Mouse (Mus musculus) embryo, embryonic 10 days (tissue): Measurements from ENCODE around the gene Vps13c.

ENCODE experiments used
- DNase-seq: peaks from one replicate; pipeline ENCODE4 v3.0.0-alpha.2; 2015; ENCODE audit warnings: low spot score

Gene Vps13c

GRCm38 (mm10) chr9:67831359-67832045 lies 8.7 kb upstream of the Vps13c start:
- peak; percentile 37 for DNase-seq

- DNase-seq: peak; percentile 83
Observed at GRCm38 (mm10) chr9:67832046-67832605, 8.1 kb upstream of the Vps13c start, which contains the start of gene C2cd4a. Gene C2cd4a (minus strand): TSS chr9:67832330.

DNA sequence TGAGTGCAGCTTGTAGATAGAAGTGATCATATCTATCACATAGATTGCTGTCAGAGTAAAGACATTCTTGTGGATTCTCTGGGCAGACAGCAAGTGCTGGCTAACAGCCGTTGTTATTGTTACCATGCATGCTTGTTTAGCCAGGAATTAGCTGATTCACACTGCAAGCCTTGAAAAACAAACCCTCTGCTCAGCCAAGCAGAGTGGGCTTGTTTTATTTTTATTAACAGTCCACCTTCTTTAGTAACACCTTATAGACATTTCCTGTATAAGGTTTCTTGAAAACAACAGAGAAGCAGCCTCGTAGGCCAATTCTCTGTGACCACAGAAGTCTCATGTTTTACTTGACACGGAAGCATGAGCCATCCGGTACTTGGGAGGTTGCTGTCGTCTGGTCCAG lies 5.7 kb upstream of the Vps13c start:
- DNase-seq: no peak

DNA sequence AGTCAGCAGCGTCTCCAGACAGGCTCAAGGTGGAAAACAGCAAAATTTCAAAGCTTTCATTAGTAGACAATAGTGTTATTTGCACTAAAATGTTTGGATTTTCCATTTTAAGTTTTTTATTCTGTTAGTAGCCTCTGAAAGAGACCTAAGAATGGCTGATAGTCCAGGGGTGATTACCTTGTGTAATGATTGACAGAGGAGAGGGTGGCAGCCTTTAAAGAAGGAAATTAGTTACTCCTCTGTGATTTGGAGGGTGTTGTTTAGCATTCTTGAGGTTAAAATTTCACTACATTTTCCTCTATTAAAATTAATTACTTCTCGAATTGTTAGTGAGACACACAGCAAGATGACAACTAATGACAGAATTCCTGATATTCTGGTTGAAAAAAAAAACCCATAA lies 2.9 kb upstream of the Vps13c start:
- DNase-seq: no peak

- DNase-seq: no peak
Observed at GRCm38 (mm10) chr9:67842797-67843196, 2.6 kb downstream of the Vps13c start.

GRCm38 (mm10) chr9:67845012-67845411 lies 4.8 kb downstream of the Vps13c start:
- DNase-seq: no peak

DNA sequence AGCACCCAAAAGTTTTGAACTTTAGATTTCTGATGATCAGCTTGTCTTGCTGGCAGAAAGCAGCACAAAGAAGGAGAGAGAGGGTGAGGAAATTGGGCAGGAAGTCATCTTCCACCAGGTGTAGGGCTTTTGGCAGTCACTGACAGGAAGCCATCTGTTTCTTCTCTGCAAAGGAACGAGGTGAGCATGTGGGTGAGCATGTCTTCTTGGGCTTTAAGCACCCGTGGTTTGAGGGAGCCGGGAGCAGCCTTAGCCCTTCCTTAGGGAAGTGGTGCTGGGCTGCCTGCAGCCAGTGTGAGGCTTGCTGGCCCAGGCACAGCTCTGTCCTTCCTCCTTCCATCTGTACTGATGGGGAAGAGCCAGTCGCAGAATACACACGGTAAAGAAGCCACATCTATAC lies 5.5 kb downstream of the Vps13c start:
- no peak for DNase-seq

GRCm38 (mm10) chr9:67846089-67846488 lies 5.9 kb downstream of the Vps13c start:
- DNase-seq: no peak

GRCm38 (mm10) chr9:67847606-67848005 lies 7.4 kb downstream of the Vps13c start:
- DNase-seq: no peak

DNA sequence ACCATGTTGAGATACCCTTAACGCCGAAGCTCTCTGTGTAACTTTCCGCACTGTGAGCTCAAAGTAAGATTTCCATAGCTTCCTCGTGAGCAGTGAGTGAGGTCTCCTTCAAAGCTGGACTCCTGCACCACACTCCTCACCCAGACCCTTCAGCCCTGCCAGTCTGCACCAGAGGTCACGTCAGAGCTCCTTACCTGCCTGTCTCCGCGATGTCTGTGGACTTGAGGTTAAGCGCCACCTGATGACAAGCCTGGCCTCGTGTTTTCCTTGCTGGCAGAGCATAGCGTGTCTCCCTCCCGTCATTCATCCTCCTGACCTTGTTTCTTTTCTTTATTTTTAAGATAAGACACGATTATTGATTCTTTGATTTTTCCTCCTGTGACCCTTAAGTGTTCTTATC lies 9.2 kb downstream of the Vps13c start:
- DNase-seq: no peak

DNA sequence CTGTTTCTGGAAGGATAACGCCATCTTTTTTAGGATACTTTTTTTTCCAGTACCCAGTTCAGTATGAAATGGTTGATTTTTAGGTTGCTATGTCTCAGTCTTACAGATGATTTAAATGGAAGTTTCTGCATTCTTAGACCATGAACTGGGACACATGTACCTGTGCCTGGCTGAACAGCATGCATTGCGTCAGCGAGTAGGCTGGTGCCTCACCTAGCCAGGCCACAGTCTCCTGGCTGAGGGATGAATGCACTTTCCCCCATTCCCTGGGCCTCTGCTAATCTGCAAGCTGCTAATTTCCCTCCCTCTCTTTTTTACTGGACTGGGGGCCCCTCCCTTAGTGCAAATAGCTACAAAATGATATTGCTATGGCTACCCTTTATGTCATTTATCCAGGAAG lies 9.7 kb downstream of the Vps13c start:
- no peak for DNase-seq

- peak; percentile 34 for DNase-seq
Observed at GRCm38 (mm10) chr9:67851150-67851549, 11.0 kb downstream of the Vps13c start.

GRCm38 (mm10) chr9:67860273-67860672 lies 20.1 kb downstream of the Vps13c start:
- no peak for DNase-seq

DNA sequence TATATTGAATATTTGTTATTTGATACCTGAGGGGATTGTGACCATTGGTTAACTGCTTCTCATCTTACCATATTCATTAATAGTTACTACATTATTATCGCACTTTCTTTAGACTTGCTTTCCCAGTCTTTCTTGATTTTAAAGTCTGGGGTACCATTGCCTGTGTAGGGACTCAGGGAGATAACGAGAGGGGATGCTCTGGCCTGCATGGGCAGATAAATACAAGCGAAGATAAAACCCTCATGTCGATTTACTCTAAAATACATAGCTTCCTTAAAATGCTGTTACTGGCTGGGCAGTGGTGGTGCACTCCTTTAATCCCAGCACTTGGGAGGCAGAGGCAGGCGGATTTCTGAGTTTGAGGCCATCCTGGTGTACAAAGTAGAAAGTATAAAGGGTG lies 23.1 kb downstream of the Vps13c start:
- DNase-seq: no peak

- no peak for DNase-seq
Observed at GRCm38 (mm10) chr9:67864011-67864410, 23.8 kb downstream of the Vps13c start.

GRCm38 (mm10) chr9:67865411-67865810 lies 25.2 kb downstream of the Vps13c start:
- peak; percentile 54 for DNase-seq

GRCm38 (mm10) chr9:67867411-67867810 lies 27.2 kb downstream of the Vps13c start:
- no peak for DNase-seq

DNA sequence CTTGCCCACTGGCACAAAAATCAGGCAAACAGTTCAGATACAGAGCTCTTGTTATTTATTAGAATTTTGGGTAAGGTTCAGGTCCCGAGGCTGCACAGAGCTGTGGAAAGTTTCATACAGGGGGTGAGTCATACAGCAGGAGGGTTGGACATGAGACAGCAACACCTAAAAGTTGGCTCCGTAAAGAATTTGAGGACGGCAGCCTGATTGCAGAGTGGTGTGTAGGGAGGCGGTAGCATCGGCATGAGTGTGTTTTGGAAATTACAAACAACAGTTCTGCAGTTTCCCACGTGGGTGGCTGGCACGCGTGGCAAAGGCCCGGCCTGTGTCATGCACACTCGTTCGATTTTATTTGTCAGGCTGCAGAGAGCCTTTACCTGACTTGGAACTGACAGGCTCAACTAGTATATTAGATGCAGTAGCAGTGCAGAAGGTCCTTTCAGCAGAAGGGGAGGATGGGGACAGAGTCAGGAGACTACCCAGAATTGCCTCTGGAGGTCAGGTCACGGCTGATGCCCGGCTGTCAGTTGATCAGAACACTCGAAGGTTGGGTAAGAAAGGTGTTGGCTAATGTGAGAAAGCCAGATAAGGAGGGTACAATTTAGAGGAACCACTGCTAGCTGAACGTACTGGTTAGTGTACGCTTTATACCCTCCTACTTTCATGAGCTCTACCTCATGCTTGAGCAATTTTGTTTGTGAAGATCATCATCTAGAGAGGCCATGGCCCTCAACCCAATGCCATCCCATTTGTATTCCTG lies 29.7 kb downstream of the Vps13c start:
- DNase-seq: no peak

DNA sequence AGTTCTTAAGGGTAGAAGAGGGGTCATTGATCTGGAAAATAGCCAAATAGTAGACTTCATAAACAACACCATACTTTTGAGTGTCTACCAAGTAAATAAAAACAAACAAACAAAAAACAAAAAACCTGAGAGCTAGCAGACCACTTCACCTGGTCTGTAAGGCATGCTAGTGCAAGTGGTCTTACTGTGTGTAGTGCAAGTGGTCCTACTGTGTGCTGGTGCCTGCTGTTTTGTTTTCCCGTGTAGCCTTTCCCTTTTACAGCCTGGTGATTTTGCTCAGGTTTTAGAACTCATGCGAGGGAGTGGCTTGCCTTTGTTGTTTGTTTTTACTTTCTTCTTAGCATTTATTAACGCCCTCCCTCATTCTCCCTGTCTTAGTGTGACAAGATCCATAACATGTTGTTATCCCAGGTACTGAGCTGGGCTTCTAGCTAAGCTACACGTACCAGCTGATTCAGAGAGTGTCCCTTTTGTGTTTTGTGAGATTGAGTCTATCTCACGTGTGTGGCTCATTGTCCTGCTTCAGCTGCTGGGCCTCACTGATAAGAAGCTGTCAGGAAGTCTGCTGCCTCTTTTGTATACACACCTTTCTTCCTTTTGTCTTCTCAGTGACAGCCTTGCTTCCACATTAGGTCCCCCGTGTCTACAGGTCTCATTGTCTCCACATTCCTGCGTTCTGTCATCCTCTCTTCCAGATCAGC lies 34.5 kb downstream of the Vps13c start:
- DNase-seq: peak; percentile 23

GRCm38 (mm10) chr9:67875337-67875736 lies 35.1 kb downstream of the Vps13c start:
- peak; percentile 62 for DNase-seq

DNA sequence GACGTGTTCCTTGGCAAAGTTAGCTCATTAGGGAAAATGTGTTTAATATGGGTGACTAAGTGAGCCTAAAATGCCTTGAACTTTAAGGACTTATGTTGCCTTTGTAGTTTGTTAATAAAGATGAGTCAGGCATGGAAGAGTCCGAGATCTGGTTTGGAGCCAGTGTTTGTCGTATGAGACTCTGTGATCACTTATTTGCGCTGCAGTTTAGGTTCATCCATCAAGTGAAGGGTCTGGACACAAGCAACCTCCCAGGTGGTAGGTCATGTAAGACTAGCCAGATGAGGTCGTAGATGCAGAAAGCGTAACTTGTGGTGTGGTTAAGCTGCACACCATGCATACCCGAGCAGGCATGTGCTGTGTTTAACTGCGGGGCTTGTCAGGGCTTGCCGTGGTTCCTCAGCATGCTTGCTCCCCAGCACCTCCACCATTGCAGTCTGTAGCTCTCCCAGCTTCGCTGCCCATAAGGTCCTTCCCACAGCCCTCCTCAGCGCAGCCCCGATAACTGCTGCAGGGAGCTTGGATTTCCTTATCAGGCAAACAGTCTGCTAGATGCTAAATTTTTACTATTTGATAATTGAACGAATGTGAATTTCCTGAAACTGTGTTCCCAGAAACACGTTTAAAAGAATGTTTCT lies 37.0 kb downstream of the Vps13c start:
- DNase-seq: peak; percentile 38

DNA sequence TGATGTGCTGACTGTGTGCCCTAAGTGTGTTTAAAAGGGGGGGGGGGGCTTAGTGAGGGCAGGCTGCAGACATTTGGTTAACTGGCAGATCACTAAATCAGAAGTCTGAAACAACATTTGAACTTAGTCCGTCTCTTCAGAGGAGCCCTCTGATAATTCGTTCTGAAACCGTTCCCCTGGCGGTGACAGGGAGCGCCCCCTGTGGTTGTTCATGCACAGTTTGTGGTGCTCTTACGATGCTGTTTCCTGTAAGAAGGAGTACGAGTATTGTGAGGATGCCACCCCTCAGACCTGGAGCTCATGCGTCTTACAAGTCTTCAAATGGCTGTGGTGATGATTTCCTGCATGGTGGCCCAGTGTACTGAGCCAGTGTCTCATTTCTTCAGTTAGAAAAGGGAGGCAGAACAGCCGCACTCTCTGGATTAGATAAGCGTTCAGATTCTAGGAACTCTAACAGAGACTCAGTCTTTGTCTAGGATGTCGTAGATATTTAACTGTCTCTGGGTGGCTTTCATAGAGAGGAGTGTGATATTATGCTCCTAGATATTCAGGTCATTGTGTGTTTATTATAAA lies 38.1 kb downstream of the Vps13c start:
- DNase-seq: no peak
